Mouse (Mus musculus): ENCODE results near the gene Rps6ka5. TPM values are rescaled to one million over a fixed set of nuclear protein-coding genes. Genes with fewer than 3 reads are reported as not detected.

Rps6ka5 gene
- total and polyA plus RNA-seq, 2 experiments, result 0.29 to 2.0 TPM

DNA sequence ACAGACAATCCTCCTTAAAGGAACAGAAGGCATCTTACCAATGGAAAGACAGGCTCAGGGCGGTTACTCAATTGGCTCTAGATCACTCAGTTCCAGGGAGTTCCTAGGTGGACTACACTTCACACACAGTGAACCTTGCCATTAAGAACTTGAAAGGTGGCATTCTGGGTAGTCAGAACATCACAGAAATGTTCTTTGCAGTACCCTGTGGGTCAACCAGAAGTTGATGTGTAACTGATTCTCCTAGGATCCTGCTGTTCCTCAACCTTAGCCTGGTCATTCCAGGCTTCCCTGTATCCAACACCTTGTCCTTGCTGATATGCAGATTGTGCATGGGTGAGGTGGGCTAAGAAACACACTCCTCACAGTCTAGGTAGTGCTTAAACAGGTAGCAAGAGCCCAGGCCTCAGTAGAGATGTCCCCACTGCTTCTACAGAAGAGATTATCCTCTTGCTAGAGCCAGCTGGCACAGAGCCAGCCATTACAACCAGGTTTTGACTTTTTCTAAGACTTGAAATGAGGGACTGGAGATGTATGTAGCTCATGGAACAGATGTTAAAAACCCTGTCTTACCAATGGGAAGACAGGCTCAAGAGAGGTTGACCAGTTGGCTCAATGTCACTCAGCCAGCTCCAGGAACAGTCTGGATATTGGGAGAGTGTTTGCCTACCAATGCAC, 210.5 kb downstream of the Rps6ka5 start:
- Histone ChIP-seq H3K27me3 (ENCODE audit: control insufficient read depth, insufficient read depth, low read length) (no peaks in the 10 kb centered on the region), H3K4me3 (ENCODE audit: insufficient read depth, low read depth, low read length) (no peak overlapping the region), H3K9ac (ENCODE audit: low read depth, low read length) (no peak overlapping the region), H3K36me3 (ENCODE audit: control insufficient read depth, insufficient read depth, low read length) (no peaks in the 10 kb centered on the region), H3K27ac (replicated peaks; ENCODE audit: insufficient read depth, low read depth, low read length) (no peak overlapping the region), H3K79me2 (ENCODE audit: control insufficient read depth, insufficient read depth, low read length) (peaks cover 55% of the 10 kb centered on the region), H3K4me1 (ENCODE audit: control insufficient read depth, insufficient read depth, low read length) (peaks cover 18% of the 10 kb centered on the region)
- WGBS, result 96% methylated on average over 1 of the region's 1 CpGs
- DNase-seq (ENCODE audit: extremely low read depth, low read depth, low spot score), result no peak
- TF ChIP-seq CTCF (IDR thresholded peaks at IDR 0.05; ENCODE audit: low read depth, low read length), result no peak
- TF ChIP-seq POLR2A (IDR thresholded peaks at IDR 0.05; ENCODE audit: extremely low read depth, insufficient read depth, low read length), result no peak

- 87% methylated on average over 4 of the region's 4 CpGs for WGBS
- H3K27ac ChIP-seq (replicated peaks; ENCODE audit: insufficient read depth, low read depth, low read length), result no peak overlapping the region
- H3K27me3 ChIP-seq (ENCODE audit: control insufficient read depth, insufficient read depth, low read length), result no peaks in the 10 kb centered on the region
- H3K36me3 ChIP-seq (ENCODE audit: control insufficient read depth, insufficient read depth, low read length), result no peaks in the 10 kb centered on the region
- no peak overlapping the region for H3K4me3 ChIP-seq (ENCODE audit: insufficient read depth, low read depth, low read length)
- no peak overlapping the region for H3K9ac ChIP-seq (ENCODE audit: low read depth, low read length)
- TF ChIP-seq CTCF (IDR thresholded peaks at IDR 0.05; ENCODE audit: low read depth, low read length) (no peak), POLR2A (IDR thresholded peaks at IDR 0.05; ENCODE audit: extremely low read depth, insufficient read depth, low read length) (no peak)
- peaks cover 19% of the 10 kb centered on the region for H3K4me1 ChIP-seq (ENCODE audit: control insufficient read depth, insufficient read depth, low read length)
- H3K79me2 ChIP-seq (ENCODE audit: control insufficient read depth, insufficient read depth, low read length), result peaks cover 60% of the 10 kb centered on the region
- no peak for DNase-seq (ENCODE audit: extremely low read depth, low read depth, low spot score)
These were observed 211.3 kb downstream of the Rps6ka5 start for GRCm38 (mm10) chr12:100515493-100515892.

DNA sequence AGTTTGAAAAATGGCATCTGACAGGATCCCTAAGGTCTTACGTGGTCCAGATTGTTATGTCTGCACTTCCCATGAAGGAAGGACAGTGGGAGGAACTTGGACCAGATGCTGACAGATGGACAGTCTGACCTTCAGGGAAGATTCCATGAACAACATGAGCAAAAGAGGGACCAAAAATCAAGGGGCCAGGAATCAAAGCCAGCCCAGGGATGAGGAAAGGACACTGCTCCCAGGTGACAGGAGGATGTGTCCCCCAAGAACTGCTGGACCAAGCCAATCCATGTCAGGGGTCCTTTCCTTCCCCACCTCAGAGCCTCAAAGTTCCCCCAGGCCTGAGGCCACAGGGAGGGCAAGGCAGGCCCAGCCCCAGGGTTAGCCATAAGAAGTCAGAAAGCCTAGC, 212.2 kb downstream of the Rps6ka5 start:
- Histone ChIP-seq H3K36me3 (ENCODE audit: control insufficient read depth, insufficient read depth, low read length) (no peaks in the 10 kb centered on the region), H3K4me3 (ENCODE audit: insufficient read depth, low read depth, low read length) (no peak overlapping the region), H3K9ac (ENCODE audit: low read depth, low read length) (no peak overlapping the region), H3K27ac (replicated peaks; ENCODE audit: insufficient read depth, low read depth, low read length) (no peak overlapping the region), H3K27me3 (ENCODE audit: control insufficient read depth, insufficient read depth, low read length) (no peaks in the 10 kb centered on the region), H3K4me1 (ENCODE audit: control insufficient read depth, insufficient read depth, low read length) (peaks cover 23% of the 10 kb centered on the region), H3K79me2 (ENCODE audit: control insufficient read depth, insufficient read depth, low read length) (peaks cover 60% of the 10 kb centered on the region)
- DNase-seq (ENCODE audit: extremely low read depth, low read depth, low spot score), result no peak
- TF ChIP-seq POLR2A (IDR thresholded peaks at IDR 0.05; ENCODE audit: extremely low read depth, insufficient read depth, low read length), result no peak
- TF ChIP-seq CTCF (IDR thresholded peaks at IDR 0.05; ENCODE audit: low read depth, low read length), result no peak
- WGBS, result 68% methylated on average over 1 of the region's 1 CpGs

GRCm38 (mm10) chr12:100513131-100513530, 213.7 kb downstream of the Rps6ka5 start:
- peak; percentile 59 for DNase-seq (ENCODE audit: extremely low read depth, low read depth, low spot score)
- WGBS, result 87% methylated on average over 5 of the region's 5 CpGs
- Histone ChIP-seq H3K4me1 (ENCODE audit: control insufficient read depth, insufficient read depth, low read length) (peaks cover 20% of the 10 kb centered on the region), H3K79me2 (ENCODE audit: control insufficient read depth, insufficient read depth, low read length) (peaks cover 52% of the 10 kb centered on the region), H3K4me3 (ENCODE audit: insufficient read depth, low read depth, low read length) (no peak overlapping the region), H3K27ac (replicated peaks; ENCODE audit: insufficient read depth, low read depth, low read length) (no peak overlapping the region), H3K36me3 (ENCODE audit: control insufficient read depth, insufficient read depth, low read length) (no peaks in the 10 kb centered on the region), H3K27me3 (ENCODE audit: control insufficient read depth, insufficient read depth, low read length) (no peaks in the 10 kb centered on the region), H3K9ac (ENCODE audit: low read depth, low read length) (no peak overlapping the region)
- no peak for TF ChIP-seq POLR2A (IDR thresholded peaks at IDR 0.05; ENCODE audit: extremely low read depth, insufficient read depth, low read length)
- TF ChIP-seq CTCF (IDR thresholded peaks at IDR 0.05; ENCODE audit: low read depth, low read length), result no peak

GRCm38 (mm10) chr12:100512641-100513040, 214.1 kb downstream of the Rps6ka5 start:
- peak; percentile 39 for DNase-seq (ENCODE audit: extremely low read depth, low read depth, low spot score)
- Histone ChIP-seq H3K9ac (ENCODE audit: low read depth, low read length) (no peak overlapping the region), H3K36me3 (ENCODE audit: control insufficient read depth, insufficient read depth, low read length) (no peaks in the 10 kb centered on the region), H3K27me3 (ENCODE audit: control insufficient read depth, insufficient read depth, low read length) (no peaks in the 10 kb centered on the region), H3K4me1 (ENCODE audit: control insufficient read depth, insufficient read depth, low read length) (peaks cover 20% of the 10 kb centered on the region), H3K27ac (replicated peaks; ENCODE audit: insufficient read depth, low read depth, low read length) (no peak overlapping the region), H3K4me3 (ENCODE audit: insufficient read depth, low read depth, low read length) (no peak overlapping the region), H3K79me2 (ENCODE audit: control insufficient read depth, insufficient read depth, low read length) (peaks cover 52% of the 10 kb centered on the region; the same call in 1 of the 2 replicates)
- 82% methylated on average over 9 of the region's 9 CpGs for WGBS
- no peak for TF ChIP-seq POLR2A (IDR thresholded peaks at IDR 0.05; ENCODE audit: extremely low read depth, insufficient read depth, low read length)
- no peak for TF ChIP-seq CTCF (IDR thresholded peaks at IDR 0.05; ENCODE audit: low read depth, low read length)

GRCm38 (mm10) chr12:100509615-100510282, 217.0 kb downstream of the Rps6ka5 start:
- DNase-seq (ENCODE audit: extremely low read depth, low read depth, low spot score), result no peak
- 87% methylated on average over 9 of the region's 9 CpGs for WGBS
- TF ChIP-seq POLR2A (IDR thresholded peaks at IDR 0.05; ENCODE audit: extremely low read depth, insufficient read depth, low read length) (no peak), CTCF (IDR thresholded peaks at IDR 0.05; ENCODE audit: low read depth, low read length) (no peak)
- Histone ChIP-seq H3K4me1 (ENCODE audit: control insufficient read depth, insufficient read depth, low read length) (peaks cover 9% of the 10 kb centered on the region; the same call in 1 of the 2 replicates), H3K9ac (ENCODE audit: low read depth, low read length) (no peak overlapping the region), H3K79me2 (ENCODE audit: control insufficient read depth, insufficient read depth, low read length) (peaks cover 37% of the 10 kb centered on the region; the same call in 1 of the 2 replicates), H3K4me3 (ENCODE audit: insufficient read depth, low read depth, low read length) (no peak overlapping the region), H3K36me3 (ENCODE audit: control insufficient read depth, insufficient read depth, low read length) (no peaks in the 10 kb centered on the region), H3K27me3 (ENCODE audit: control insufficient read depth, insufficient read depth, low read length) (no peaks in the 10 kb centered on the region), H3K27ac (replicated peaks; ENCODE audit: insufficient read depth, low read depth, low read length) (peak overlapping the region; percentile 52; the same call in 1 of the 2 replicates)

All from liver, adult 2 months (tissue).